Mouse (Mus musculus) small intestine, adult 2 months (tissue): Measurements from ENCODE around the gene Efl1. TPM values are rescaled to one million over a fixed set of nuclear protein-coding genes. Genes with fewer than 3 reads are reported as not detected.

ENCODE experiments used
- H3K27ac ChIP-seq: fragments of 200-500 bp; 2 replicates; pipeline ENCODE4 v1.5.1; 2012; ENCODE audit warnings: low read depth, low read length, control low read depth, inconsistent platforms; ENCODE audit not compliant: insufficient read depth
- H3K27me3 ChIP-seq: fragments of 200-500 bp; 2 replicates; pipeline ENCODE4 v1.6.1; 2012; ENCODE audit warnings: mild to moderate bottlenecking, moderate library complexity, low read length, inconsistent platforms; ENCODE audit not compliant: control insufficient read depth, insufficient read depth
- H3K36me3 ChIP-seq: fragments of 200-500 bp; 2 replicates; pipeline ENCODE4 v1.6.1; 2012; ENCODE audit warnings: mild to moderate bottlenecking, low read length, control low read depth, inconsistent platforms; ENCODE audit not compliant: control insufficient read depth, insufficient read depth
- H3K4me1 ChIP-seq: fragments of 200-500 bp; 2 replicates; pipeline ENCODE4 v1.6.1; 2012; ENCODE audit warnings: low read length, inconsistent platforms, mixed read lengths; ENCODE audit not compliant: control insufficient read depth, insufficient read depth, insufficient read length
- H3K4me3 ChIP-seq: fragments of 200-500 bp; 2 replicates; pipeline ENCODE4 v1.5.1; 2012; ENCODE audit warnings: low read depth, mild to moderate bottlenecking, control low read depth, inconsistent platforms, low read length, moderate library complexity
- CTCF ChIP-seq: fragments of 200-500 bp; IDR thresholded peaks from 2 replicates; pipeline ENCODE4 v1.5.1; 2012; ENCODE audit warnings: low read depth, mild to moderate bottlenecking, control low read depth, inconsistent platforms, low read length, moderate library complexity, mixed read lengths; ENCODE audit not compliant: insufficient replicate concordance, insufficient read length; ENCODE audit errors: extremely low read depth
- POLR2A ChIP-seq: fragments of 200-500 bp; IDR thresholded peaks from 2 replicates; pipeline ENCODE4 v1.6.1; 2012; ENCODE audit warnings: low read depth, mild to moderate bottlenecking, control low read depth, inconsistent platforms, low read length, moderate library complexity
- WGBS: fragments of 180-500 bp; shearing (Covaris S2); methylation state at CpG from one replicate; pipeline ENCODE4 v1.1.7; 2018; 5-methylcytosine and 5-hydroxymethylcytosine counted together
- polyA plus RNA-seq: library from polyadenylated mRNA; depleted of rRNA; stranded (reverse); fragments of >200 nt; gene quantifications from 2 replicates; pipeline ENCODE4 v1.2.3, GENCODE M21; 2012; rRNA removed

Efl1 gene
- polyA plus RNA-seq, 1 experiment = 3.1 TPM

DNA sequence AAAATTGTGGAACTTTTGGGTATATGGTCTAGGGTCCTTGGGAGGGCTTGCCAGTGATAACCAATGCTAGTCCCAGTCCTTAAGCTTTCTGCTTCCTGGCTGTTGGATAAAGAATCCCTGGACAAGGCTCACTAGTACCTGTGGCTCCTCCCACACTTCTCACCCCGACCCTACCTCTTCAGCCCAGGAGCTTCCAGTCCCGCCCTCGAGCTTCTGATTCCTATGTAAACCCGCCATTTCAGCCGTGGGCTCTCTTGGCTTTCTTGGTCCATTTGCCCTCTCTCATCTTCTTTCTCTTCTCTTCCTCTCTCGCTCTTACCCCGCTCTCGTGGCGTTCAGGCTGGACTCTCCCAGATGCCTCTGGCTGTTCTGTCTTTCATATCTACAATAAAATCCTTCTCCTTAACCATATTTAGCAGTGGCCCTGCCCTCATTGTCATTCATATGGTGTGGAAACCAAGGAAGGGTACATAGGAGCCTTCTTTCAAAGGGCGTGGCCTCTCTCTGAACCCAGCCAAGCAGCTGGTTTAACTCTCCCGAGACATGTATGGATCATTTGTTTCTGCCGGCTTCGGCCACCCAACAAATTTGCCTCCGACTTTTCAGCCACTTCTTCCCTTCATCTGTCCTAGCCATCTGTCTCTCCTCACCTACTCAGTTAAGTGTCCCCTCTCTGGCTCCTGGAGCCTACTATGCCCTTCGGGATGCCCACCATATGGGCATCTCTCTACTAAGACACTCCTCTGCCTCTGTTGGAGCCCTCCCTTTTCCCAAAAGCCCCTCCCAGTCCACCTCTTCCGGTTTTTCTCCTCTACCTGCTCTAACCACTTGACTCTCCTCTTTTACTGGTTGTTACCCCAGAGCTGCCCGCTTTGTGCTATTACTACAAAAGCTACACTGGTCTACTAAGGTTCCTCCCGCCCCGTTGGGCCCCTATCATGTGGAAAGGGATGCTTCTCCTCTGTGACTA lies 164.1 kb downstream of the Efl1 start:
- no peak overlapping the region for H3K27ac ChIP-seq
- WGBS = 81% methylated on average over 19 of the region's 19 CpGs
- no peaks in the 10 kb centered on the region for H3K36me3 ChIP-seq
- no peak for TF ChIP-seq CTCF
- H3K4me3 ChIP-seq = no peak overlapping the region
- peaks cover 5% of the 10 kb centered on the region for H3K4me1 ChIP-seq
- no peaks in the 10 kb centered on the region for H3K27me3 ChIP-seq

DNA sequence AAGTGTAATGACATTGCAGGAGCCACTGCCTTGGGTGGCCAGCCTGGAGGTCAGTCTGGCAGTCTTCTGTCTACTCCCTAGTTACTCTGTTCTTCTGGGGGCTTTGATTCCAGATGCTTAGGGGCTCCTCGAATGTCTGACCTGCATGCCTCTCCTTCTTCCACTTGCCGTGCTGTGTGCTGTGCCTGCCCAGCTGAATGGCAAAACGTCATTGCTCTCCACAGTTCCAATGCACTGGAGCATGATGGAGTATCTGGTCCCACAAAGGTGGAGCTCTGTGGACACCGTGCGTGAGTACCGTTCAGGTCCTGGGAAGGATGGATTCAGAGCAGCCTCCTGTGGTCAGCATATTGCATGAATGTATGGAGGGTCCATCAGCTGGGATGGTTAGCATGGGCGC lies 171.1 kb downstream of the Efl1 start:
- H3K4me3 ChIP-seq = no peak overlapping the region
- H3K27ac ChIP-seq = no peak overlapping the region
- H3K4me1 ChIP-seq = peaks cover 2% of the 10 kb centered on the region; the same call in 1 of the 2 replicates
- 96% methylated on average over 7 of the region's 7 CpGs for whole genome bisulfite sequencing
- H3K36me3 ChIP-seq = no peaks in the 10 kb centered on the region
- TF ChIP-seq POLR2A (no peak), CTCF (no peak)
- no peaks in the 10 kb centered on the region for H3K27me3 ChIP-seq

DNA sequence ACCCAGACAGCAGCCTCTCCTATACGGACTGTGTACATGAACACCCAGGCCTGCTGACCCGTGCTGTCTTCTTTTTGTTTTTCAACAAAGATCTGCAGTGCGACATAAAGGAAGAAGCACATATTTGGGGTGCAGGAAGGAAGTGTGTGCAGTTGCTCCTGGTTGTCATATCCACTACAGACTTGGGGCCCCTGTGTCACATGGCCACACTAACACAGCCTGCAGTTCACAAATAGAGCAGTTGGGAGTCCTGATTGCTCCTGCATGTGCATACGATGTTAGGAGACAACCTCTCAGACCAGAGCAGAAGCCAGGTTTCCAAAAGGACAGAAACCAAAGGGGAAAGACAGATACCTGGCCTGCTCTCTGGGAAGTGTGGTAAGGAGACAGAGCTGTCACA lies 172.2 kb downstream of the Efl1 start:
- no peaks in the 10 kb centered on the region for H3K36me3 ChIP-seq
- no peak overlapping the region for H3K27ac ChIP-seq
- no peak overlapping the region for H3K4me3 ChIP-seq
- 62% methylated on average over 4 of the region's 4 CpGs for WGBS
- H3K27me3 ChIP-seq = no peaks in the 10 kb centered on the region
- no peaks in the 10 kb centered on the region for H3K4me1 ChIP-seq
- TF ChIP-seq POLR2A (no peak), CTCF (no peak)

DNA sequence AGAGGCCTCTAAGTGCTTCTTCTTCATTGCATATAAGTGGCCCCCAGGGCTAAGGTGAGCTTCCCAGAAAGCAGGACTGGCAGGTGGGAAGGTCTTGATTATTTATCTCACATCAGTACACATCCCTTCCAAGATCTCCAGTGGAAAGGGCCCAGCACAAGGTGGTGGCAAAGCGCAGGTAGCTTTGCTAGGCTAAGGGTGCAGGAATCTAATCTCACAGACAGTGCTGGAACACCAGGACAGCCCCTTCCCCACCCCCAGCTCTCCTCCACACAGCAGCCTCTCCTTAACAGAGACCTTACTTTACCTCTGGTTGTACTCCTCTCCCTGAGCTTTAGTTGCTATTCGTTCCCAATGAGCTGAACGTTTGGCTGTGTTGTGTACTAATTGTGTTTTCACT lies 173.1 kb downstream of the Efl1 start:
- no peaks in the 10 kb centered on the region for H3K4me1 ChIP-seq
- no peaks in the 10 kb centered on the region for H3K36me3 ChIP-seq
- no peak overlapping the region for H3K4me3 ChIP-seq
- TF ChIP-seq CTCF (no peak), POLR2A (no peak)
- no peak overlapping the region for H3K27ac ChIP-seq
- no peaks in the 10 kb centered on the region for H3K27me3 ChIP-seq
- WGBS = 73% methylated on average over 3 of the region's 3 CpGs

DNA sequence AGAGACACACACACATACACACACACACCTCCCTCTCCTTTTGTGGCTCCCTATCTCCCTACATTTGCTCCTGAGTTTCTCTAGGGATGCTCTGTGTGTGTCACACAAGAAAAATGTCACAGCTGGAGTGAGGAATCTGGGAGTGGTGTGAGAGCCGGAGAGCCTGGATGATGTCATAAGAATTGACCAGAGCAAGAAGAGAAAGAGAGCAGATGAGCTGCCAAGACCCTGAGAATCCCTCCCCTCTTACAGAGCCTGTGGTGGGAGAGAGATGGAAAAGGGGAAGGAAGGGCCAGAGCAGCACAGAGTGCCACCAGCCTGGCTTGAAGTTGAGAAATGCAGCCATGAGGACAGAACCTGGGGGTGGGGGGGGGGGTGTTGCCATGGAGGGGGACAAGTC lies 174.1 kb downstream of the Efl1 start:
- Histone ChIP-seq H3K36me3 (no peaks in the 10 kb centered on the region), H3K27ac (no peak overlapping the region), H3K4me1 (no peaks in the 10 kb centered on the region), H3K27me3 (no peaks in the 10 kb centered on the region), H3K4me3 (no peak overlapping the region)
- WGBS = 62% methylated on average over 1 of the region's 1 CpGs
- TF ChIP-seq CTCF = no peak
- no peak for TF ChIP-seq POLR2A

Other genes with a start within 250 kb of the Efl1 start
- gene Saxo2, start 86 bp upstream of the Efl1 start, polyA plus RNA-seq = 0.30 and 0.77 TPM in 2 replicates
- 3.1 and 6.3 TPM in 2 replicates for gene Mex3b, start 218.7 kb downstream of the Efl1 start, polyA plus RNA-seq